Mouse (Mus musculus): ENCODE measurements around the gene Irak4.

Irak4 gene

DNA sequence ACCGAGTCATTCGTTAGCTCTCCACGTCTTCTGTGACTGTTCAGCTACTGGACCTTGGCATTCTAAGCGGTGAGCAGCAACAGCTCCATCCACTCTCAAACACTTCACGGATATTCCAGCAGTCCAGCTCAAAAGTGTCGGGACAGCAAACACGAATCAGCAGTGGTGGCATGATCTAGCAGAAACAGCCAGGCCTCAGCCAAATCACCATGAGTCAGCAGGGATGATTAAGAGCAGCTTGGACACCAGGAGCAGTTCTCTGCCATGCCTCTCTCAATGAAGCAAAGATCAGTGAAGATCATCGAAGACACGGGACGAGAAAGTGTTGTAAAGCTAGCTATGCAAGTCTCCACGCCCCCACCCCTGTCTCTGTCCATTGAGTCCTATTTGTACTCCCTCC is 72.6 kb downstream of the Irak4 start:
- in situ Hi-C loops (cut with MboI; ENCODE audit: low sequenced_read_pairs) = no loop called here

DNA sequence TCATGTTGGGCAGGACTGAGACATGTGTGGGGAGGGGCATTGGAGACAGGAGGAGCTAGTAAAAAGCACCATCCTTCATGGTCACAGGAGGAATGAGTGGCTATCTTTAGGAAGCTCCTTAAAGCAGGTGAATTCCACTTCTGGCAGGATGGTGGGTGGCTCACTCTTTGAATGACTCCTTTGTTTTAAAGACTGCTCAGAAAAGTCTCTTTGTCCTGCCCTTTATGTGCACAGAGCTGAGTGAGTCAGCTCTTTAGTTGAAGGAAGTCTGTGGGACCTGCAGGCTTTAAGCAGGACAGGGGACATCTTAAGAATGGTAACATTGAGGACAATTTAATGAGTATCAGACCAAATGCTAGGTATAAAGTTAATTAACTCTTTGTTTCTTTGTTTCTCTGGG is 77.5 kb downstream of the Irak4 start:
- in situ Hi-C loops (cut with MboI; ENCODE audit: low sequenced_read_pairs) = no loop called here

DNA sequence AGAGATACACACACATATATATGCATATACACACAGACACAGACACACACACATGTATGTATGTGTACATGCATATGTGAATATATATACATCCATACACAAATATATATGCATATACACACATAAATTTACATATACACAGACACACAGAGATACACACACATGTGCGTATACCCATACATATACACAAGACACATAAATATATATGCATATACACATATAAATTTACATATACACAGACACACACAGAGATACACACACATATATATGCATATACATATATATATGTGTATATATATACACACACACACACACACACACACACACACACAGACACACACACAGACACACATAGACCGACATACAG is 85.0 kb downstream of the Irak4 start:
- in situ Hi-C loops (cut with MboI; ENCODE audit: low sequenced_read_pairs) = no loop called here

DNA sequence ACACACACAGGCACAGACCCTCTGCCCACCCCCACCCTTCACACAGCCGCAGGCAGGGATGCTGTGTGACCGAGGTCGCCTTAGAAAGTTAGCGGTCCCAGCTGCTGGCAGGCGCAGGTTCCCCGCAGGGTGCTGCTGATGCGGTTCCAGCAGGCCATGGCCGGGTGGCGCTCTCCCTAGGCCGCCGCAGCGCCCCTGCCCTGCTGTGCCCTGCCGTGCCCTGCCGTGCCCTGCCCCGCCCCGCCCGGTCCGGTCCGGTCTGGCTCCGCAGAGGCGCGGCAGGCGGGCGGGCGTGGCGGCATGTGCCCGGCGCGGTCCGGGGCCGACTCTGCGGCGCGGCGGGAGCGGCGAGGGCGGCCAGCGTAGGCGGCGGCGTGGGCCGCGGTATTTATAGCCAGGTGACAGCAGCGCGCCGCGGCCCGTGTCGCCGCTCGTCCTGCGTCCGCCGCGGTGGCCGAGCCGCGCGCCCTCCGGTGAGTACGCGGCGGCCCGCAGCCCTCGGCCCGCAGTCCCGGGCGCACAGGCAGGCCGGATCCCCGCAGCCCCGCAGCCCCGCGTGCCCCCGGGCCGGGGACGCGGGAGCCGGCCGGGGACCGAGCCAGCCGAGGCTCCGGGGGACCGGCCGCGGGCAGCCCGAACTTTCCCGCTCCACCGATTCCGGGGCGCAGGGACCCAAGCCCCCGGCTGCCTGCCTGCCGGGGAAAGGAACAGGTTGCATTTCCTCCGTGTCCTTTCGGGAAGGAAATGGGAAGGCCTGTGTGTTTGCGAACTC is 85.6 kb downstream of the Irak4 start, which contains the start of gene Tmem117:
Tmem117 (plus strand) TSS at position 403 of the 772 bp plus-strand sequence.
- in situ Hi-C loops (cut with MboI; ENCODE audit: low sequenced_read_pairs) = no loop called here

DNA sequence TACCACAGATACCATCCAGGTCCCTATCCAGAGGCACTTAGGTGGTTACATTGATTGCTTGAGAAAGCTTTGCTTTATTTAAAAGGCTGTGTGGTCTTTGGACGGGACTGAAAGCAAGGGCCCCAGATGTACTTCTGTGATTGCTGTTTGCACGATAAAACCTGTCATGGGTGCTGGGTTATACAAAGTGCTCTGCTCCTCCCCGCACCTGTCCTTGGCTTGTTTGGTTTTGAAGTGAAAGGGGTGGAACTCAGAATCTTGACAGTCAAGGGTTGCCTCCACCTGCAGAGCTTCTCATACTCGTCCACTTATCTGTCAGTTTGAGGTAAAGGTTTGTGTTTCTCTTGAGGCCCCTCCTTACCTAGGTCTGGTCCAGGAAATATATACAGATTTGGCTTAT is 87.1 kb downstream of the Irak4 start:
- in situ Hi-C loops (cut with MboI; ENCODE audit: low sequenced_read_pairs) = no loop called here

Data from CH12F3 (cell line).